Mouse (Mus musculus): ENCODE measurements around the gene St6galnac3.

- TF ChIP-seq CTCF (IDR thresholded peaks at IDR 0.05; ENCODE audit: control insufficient read depth, insufficient read depth, low read length) = no peak
- TF ChIP-seq POLR2A (IDR thresholded peaks at IDR 0.05; ENCODE audit: borderline replicate concordance, control insufficient read depth, low read depth, low read length) = no peak
Measured at GRCm38 (mm10) chr3:153174336-153175033, 550.5 kb downstream of the St6galnac3 start.

All from bone marrow, adult 2 months (tissue).